Mouse (Mus musculus) heart, embryonic 11.5 days (tissue): Measurements from ENCODE around the gene Fhl1. TPM values are rescaled to one million over a fixed set of nuclear protein-coding genes. Genes with fewer than 3 reads are reported as not detected.

ENCODE experiments used
- ATAC-seq: fragments of 200-750 bp; cut with Nextera tagmentation; replicated peaks from 2 replicates; pipeline ENCODE4 v1.8.0; 2017; ENCODE audit warnings: moderate library complexity; ENCODE audit not compliant: insufficient number of reproducible peaks, low FRiP score, low TSS enrichment
- H3K27ac ChIP-seq: fragments of 300-500 bp; sonication (generic); 2 replicates; pipeline ENCODE4 v1.5.1; 2014; ENCODE audit warnings: mild to moderate bottlenecking, low read depth, low read length
- H3K27me3 ChIP-seq: fragments of 300-500 bp; sonication (generic); 2 replicates; pipeline ENCODE4 v1.6.1; 2014; ENCODE audit warnings: mild to moderate bottlenecking, low read length, mixed read lengths; ENCODE audit not compliant: control insufficient read depth, insufficient read depth
- H3K36me3 ChIP-seq: fragments of 300-500 bp; sonication (generic); 2 replicates; pipeline ENCODE4 v1.6.1; 2014; ENCODE audit warnings: mild to moderate bottlenecking, low read length, moderate library complexity, mixed read lengths; ENCODE audit not compliant: control insufficient read depth, insufficient read depth
- H3K4me1 ChIP-seq: fragments of 300-500 bp; sonication (generic); 2 replicates; pipeline ENCODE4 v1.6.1; 2014; ENCODE audit warnings: low read length; ENCODE audit not compliant: control insufficient read depth, insufficient read depth
- H3K4me2 ChIP-seq: fragments of 300-500 bp; sonication (generic); 2 replicates; pipeline ENCODE4 v1.6.1; 2014; ENCODE audit warnings: mild to moderate bottlenecking, moderate library complexity
- H3K4me3 ChIP-seq: fragments of 300-500 bp; sonication (generic); 2 replicates; pipeline ENCODE4 v1.5.1; 2014; ENCODE audit warnings: low read depth, low read length
- H3K9ac ChIP-seq: fragments of 300-500 bp; sonication (generic); 2 replicates; pipeline ENCODE4 v1.6.1; 2014; ENCODE audit warnings: mild to moderate bottlenecking, low read depth, low read length, moderate library complexity
- H3K9me3 ChIP-seq: fragments of 300-500 bp; sonication (generic); replicated peaks from 2 replicates; pipeline ENCODE4 v1.6.1; 2016; ENCODE audit warnings: low read length; ENCODE audit not compliant: control insufficient read depth
- WGBS: fragments of 180-500 bp; shearing (Covaris S2); extraction: QIAGEN DNeasy Blood & Tissue Kit; methylation state at CpG from one replicate; pipeline ENCODE4 v1.1.7; 2014; ENCODE audit not compliant: insufficient replicate concordance; 5-methylcytosine and 5-hydroxymethylcytosine counted together
- polyA plus RNA-seq: library from polyadenylated mRNA; unstranded; fragments of >200 nt; fragmentation: Nextera tagmentation; extraction: Ambion mirVana; gene quantifications from 2 replicates; pipeline ENCODE4 v1.2.1, GENCODE M21; 2014

Fhl1 gene
- polyA plus RNA-seq, 1 experiment from 2014 or later: 135 TPM

- Histone ChIP-seq H3K9ac (peak within 1 kb of the TSS; percentile 61), H3K36me3 (no peaks in the 10 kb centered on the region), H3K4me1 (no peaks in the 10 kb centered on the region), H3K4me3 (peak within 1 kb of the TSS; percentile 54), H3K27ac (no peak within 1 kb of the TSS), H3K9me3 (no peaks in the 10 kb centered on the region), H3K4me2 (peak within 1 kb of the TSS; percentile 66), H3K27me3 (no peaks in the 10 kb centered on the region)
- 16% methylated on average over 33 of the region's 35 CpGs for WGBS
- no peak for ATAC-seq
Measured at GRCm38 (mm10) chrX:56821765-56822603, 90.4 kb downstream of the Fhl1 start, which contains the start of gene Map7d3. Map7d3 (minus strand) TSS chrX:56822326.

- 66% methylated on average over 6 of the region's 6 CpGs for WGBS
- no peak overlapping the region for H3K27ac ChIP-seq
- ATAC-seq: no peak
Measured at GRCm38 (mm10) chrX:56827492-56827891, 95.9 kb downstream of the Fhl1 start.

GRCm38 (mm10) chrX:56835842-56836241 lies 104.3 kb downstream of the Fhl1 start:
- Histone ChIP-seq H3K9me3 (no peaks in the 10 kb centered on the region), H3K9ac (no peak overlapping the region), H3K4me2 (no peak overlapping the region), H3K27ac (no peak overlapping the region), H3K27me3 (no peaks in the 10 kb centered on the region), H3K4me3 (no peak overlapping the region), H3K4me1 (no peaks in the 10 kb centered on the region), H3K36me3 (no peaks in the 10 kb centered on the region)
- 65% methylated on average over 6 of the region's 6 CpGs for WGBS
- no peak for ATAC-seq

More at GRCm38 (mm10) chrX:56827492-56827891, 95.9 kb downstream of the Fhl1 start:
- Histone ChIP-seq H3K36me3 (no peaks in the 10 kb centered on the region), H3K9ac (no peak overlapping the region), H3K27me3 (no peaks in the 10 kb centered on the region), H3K4me3 (no peak overlapping the region), H3K9me3 (no peaks in the 10 kb centered on the region), H3K4me1 (no peaks in the 10 kb centered on the region), H3K4me2 (no peak overlapping the region)

GRCm38 (mm10) chrX:56839369-56839768 lies 107.8 kb downstream of the Fhl1 start:
- Histone ChIP-seq H3K4me2 (no peak overlapping the region), H3K36me3 (no peaks in the 10 kb centered on the region), H3K27ac (no peak overlapping the region), H3K4me3 (no peak overlapping the region), H3K4me1 (no peaks in the 10 kb centered on the region), H3K27me3 (no peaks in the 10 kb centered on the region), H3K9me3 (no peaks in the 10 kb centered on the region), H3K9ac (no peak overlapping the region)
- ATAC-seq: no peak

- no peak for ATAC-seq
- Histone ChIP-seq H3K9me3 (no peaks in the 10 kb centered on the region), H3K27ac (no peak overlapping the region), H3K27me3 (no peaks in the 10 kb centered on the region), H3K4me1 (no peaks in the 10 kb centered on the region), H3K9ac (no peak overlapping the region), H3K4me3 (no peak overlapping the region), H3K36me3 (no peaks in the 10 kb centered on the region), H3K4me2 (no peak overlapping the region)
- WGBS: 64% methylated on average over 5 of the region's 5 CpGs
Measured at GRCm38 (mm10) chrX:56841255-56841654, 109.7 kb downstream of the Fhl1 start.

Other genes with a start within 250 kb of the Fhl1 start
- not detected in 2 replicates for gene Gm10477, start 207.0 kb upstream of the Fhl1 start, polyA plus RNA-seq
- not detected in 2 replicates for gene Gm648, start 182.2 kb upstream of the Fhl1 start, polyA plus RNA-seq
- 27.8 and 28.1 TPM in 2 replicates for gene Mmgt1, start 133.7 kb upstream of the Fhl1 start, polyA plus RNA-seq
- 4.4 and 4.7 TPM in 2 replicates for gene Slc9a6, start 122.0 kb upstream of the Fhl1 start, polyA plus RNA-seq
- gene Map7d3, start 90.5 kb downstream of the Fhl1 start, polyA plus RNA-seq: 1.3 and 1.8 TPM in 2 replicates
- not detected in 2 replicates for gene Adgrg4, start 138.4 kb downstream of the Fhl1 start, polyA plus RNA-seq